Mouse (Mus musculus) layer of hippocampus, adult 6 months (tissue): ENCODE measurements around the gene Gja5. TPM values are rescaled to one million over a fixed set of nuclear protein-coding genes. Genes with fewer than 3 reads are reported as not detected.

Source experiments
- long read RNA-seq, 2 experiments: library from polyadenylated mRNA; unstranded; transcript quantifications; one replicate each; pipeline ENCODE4 v2.0.0; 2019 to 2020
- polyA plus RNA-seq: library from polyadenylated mRNA; unstranded; fragments of <200 nt; fragmentation: Nextera tagmentation; gene quantifications from 2 replicates; pipeline ENCODE4 v1.2.3, GENCODE M21; 2021

Gja5 gene
- 0.04 and 0.11 TPM in 2 replicates for polyA plus RNA-seq
- long read RNA-seq, experiment 1: 0 reads
- long read RNA-seq, experiment 2, partial matches to known transcripts: 0 of 1 reads
- long read RNA-seq, experiment 2, other reads (novel, unspliced or antisense): 1 of 1 reads

GRCm38 (mm10) chr3:96904393-96904792 lies at the start of gene Gja5:
Gene Gja5, plus strand, starts transcription at chr3:96904693.

GRCm38 (mm10) chr3:96904851-96905541 lies 503 bp downstream of the Gja5 start, which contains the start of gene Gpr89:
Gene Gpr89, minus strand, starts transcription at chr3:96905346.

GRCm38 (mm10) chr3:96925920-96926319 lies 21.4 kb downstream of the Gja5 start, which contains the start of gene Gja8:
Gene Gja8, minus strand, starts transcription at chr3:96926020.

Other genes starting within 250 kb of the Gja5 start
- 3.0 and 3.7 TPM in 2 replicates for gene Ankrd35, start 234.6 kb upstream of the Gja5 start, polyA plus RNA-seq
- gene Pias3, start 208.3 kb upstream of the Gja5 start, polyA plus RNA-seq: 11.7 and 11.8 TPM in 2 replicates
- 11.9 and 12.1 TPM in 2 replicates for gene Nudt17, start 196.1 kb upstream of the Gja5 start, polyA plus RNA-seq
- 18.7 and 19.0 TPM in 2 replicates for gene Polr3c, start 177.1 kb upstream of the Gja5 start, polyA plus RNA-seq
- 32.6 and 38.0 TPM in 2 replicates for gene Rnf115, start 177.0 kb upstream of the Gja5 start, polyA plus RNA-seq
- not detected in 2 replicates for gene Pdzk1, start 75.4 kb upstream of the Gja5 start, polyA plus RNA-seq
- 0.09 and 0.10 TPM in 2 replicates for gene Cd160, start 75.3 kb upstream of the Gja5 start, polyA plus RNA-seq
- 14.6 and 17.5 TPM in 2 replicates for gene Gpr89, start 653 bp downstream of the Gja5 start, polyA plus RNA-seq
- gene Gja8, start 21.3 kb downstream of the Gja5 start, polyA plus RNA-seq: 0.06 TPM in 1 of 2 replicates, not detected in the other